Mouse (Mus musculus): Measurements from ENCODE around the gene Srsf3.

DNA sequence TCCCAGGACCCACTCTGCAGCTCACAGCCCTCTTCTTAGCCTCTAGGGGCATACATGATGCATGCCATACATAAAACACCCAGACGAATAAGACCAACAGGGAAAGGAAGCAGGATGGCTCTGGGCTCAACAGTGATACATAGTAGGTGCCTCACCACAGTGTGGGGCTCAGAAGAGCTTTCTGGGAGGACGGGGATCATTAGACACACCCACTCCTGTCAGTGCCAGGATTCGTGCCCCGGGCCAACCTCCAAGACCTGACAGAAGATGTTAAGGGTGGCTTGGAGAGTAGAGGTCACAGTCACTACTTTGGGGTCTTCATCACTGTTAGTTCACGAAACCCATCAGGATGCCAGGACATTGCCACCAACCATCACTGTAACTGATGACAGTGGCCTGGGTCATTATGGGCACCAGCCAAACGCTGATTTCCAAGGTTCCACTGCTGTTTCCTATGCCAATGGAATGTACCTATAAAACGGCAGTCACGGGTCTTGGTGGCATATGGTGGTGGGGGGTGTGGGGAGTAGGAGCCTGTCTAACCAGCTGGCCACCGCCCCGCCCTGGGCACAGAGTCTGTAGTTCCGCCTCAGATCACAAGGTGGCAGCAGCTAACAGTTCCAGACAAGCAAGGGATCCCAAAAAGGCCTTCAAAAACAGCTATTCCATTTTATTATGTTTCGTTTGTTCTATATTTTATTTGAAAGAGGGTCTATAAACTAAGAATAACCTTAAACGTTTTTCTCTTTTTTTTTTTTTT lies 16.5 kb downstream of the Srsf3 start:
- peak; percentile 79 for TF ChIP-seq CTCF (IDR thresholded peaks at IDR 0.05; ENCODE audit: control insufficient read depth, insufficient read depth, low read length)
- TF ChIP-seq POLR2A (IDR thresholded peaks at IDR 0.05; ENCODE audit: borderline replicate concordance, control insufficient read depth, low read depth, low read length): no peak

Measured in bone marrow, adult 2 months (tissue).